Mouse (Mus musculus): Measurements from ENCODE around the gene Mosmo. TPM values are rescaled to one million over a fixed set of nuclear protein-coding genes. Genes with fewer than 3 reads are reported as not detected.

Mosmo gene
- total RNA-seq (2014; rRNA removed) (29.5 and 35.0 TPM in 2 replicates), polyA plus RNA-seq (2015; fragmentation: Nextera tagmentation; extraction: Ambion mirVana) (9.4 and 11.8 TPM in 2 replicates)

GRCm38 (mm10) chr7:120677001-120677643 lies at the start of gene Mosmo:
Mosmo (plus strand) TSS chr7:120677618.
- H3K9me3 ChIP-seq (ENCODE audit: low read length) = no peaks in the 10 kb centered on the region
- H3K27ac ChIP-seq (ENCODE audit: low read depth, low read length) = peak within 1 kb of the TSS; percentile 76
- H3K4me1 ChIP-seq (ENCODE audit: insufficient read depth) = peaks cover 17% of the 10 kb centered on the region
- no peak for TF ChIP-seq CTCF (IDR thresholded peaks at IDR 0.05; ENCODE audit: low read depth)
- no peaks in the 10 kb centered on the region for H3K36me3 ChIP-seq (ENCODE audit: insufficient read depth)
- DNase-seq (peak; percentile 78), ATAC-seq (peak; percentile 97)
- H3K4me2 ChIP-seq (ENCODE audit: low read depth) = peak within 1 kb of the TSS; percentile 83
- under 1% methylated on average over 37 of the region's 44 CpGs for WGBS
- peak within 1 kb of the TSS; percentile 87 for H3K9ac ChIP-seq
- peak within 1 kb of the TSS; percentile 92 for H3K4me3 ChIP-seq (ENCODE audit: low read depth, low read length)
- no peaks in the 10 kb centered on the region for H3K27me3 ChIP-seq (ENCODE audit: insufficient read depth, low read length)

DNA sequence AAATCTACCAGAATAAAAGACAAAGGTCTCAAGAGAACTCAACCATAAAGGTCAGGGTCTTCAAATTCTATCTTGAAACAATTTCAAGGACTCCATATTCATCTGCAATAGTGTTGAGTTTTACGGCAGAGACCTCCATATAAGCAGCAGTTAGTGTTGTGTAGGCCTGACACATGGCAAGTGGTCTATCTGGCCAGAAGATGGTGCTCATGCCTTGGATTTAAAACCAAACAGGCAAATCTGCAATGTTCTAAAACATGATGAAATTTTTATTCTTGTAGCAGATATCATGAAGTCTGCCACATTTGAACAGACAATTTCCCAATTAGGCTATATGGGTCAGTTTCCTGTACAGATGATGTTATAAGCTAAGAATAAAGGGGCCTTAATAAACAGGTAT lies 44.9 kb upstream of the Mosmo start:
- TF ChIP-seq CTCF (IDR thresholded peaks at IDR 0.05; ENCODE audit: low read depth) = peak; percentile 61
- peak; percentile 65 for DNase-seq

GRCm38 (mm10) chr7:120634301-120634700 lies 43.1 kb upstream of the Mosmo start:
- no peak for TF ChIP-seq CTCF (IDR thresholded peaks at IDR 0.05; ENCODE audit: low read depth)
- Histone ChIP-seq H3K27me3 (ENCODE audit: insufficient read depth, low read length) (no peaks in the 10 kb centered on the region), H3K9me3 (ENCODE audit: low read length) (no peaks in the 10 kb centered on the region), H3K36me3 (ENCODE audit: insufficient read depth) (0 out of 2 replicates have a peak, but pooled peaks cover under 1% of the 10 kb centered on the region), H3K4me3 (ENCODE audit: low read depth, low read length) (peak overlapping the region; percentile 98), H3K27ac (ENCODE audit: low read depth, low read length) (peak overlapping the region; percentile 92), H3K9ac (peak overlapping the region; percentile 96), H3K4me2 (ENCODE audit: low read depth) (peak overlapping the region; percentile 74), H3K4me1 (ENCODE audit: insufficient read depth) (peaks cover 14% of the 10 kb centered on the region)
- peak; percentile 3 for DNase-seq
- ATAC-seq = no peak
- 8% methylated on average over 9 of the region's 9 CpGs for WGBS

More for the DNA sequence above, 44.9 kb upstream of the Mosmo start:
- peaks cover 14% of the 10 kb centered on the region for H3K4me1 ChIP-seq (ENCODE audit: insufficient read depth)
- ATAC-seq = no peak
- no peak overlapping the region for H3K9ac ChIP-seq
- H3K9me3 ChIP-seq (ENCODE audit: low read length) = no peaks in the 10 kb centered on the region
- no peak overlapping the region for H3K4me2 ChIP-seq (ENCODE audit: low read depth)
- H3K27me3 ChIP-seq (ENCODE audit: insufficient read depth, low read length) = no peaks in the 10 kb centered on the region
- H3K36me3 ChIP-seq (ENCODE audit: insufficient read depth) = no peaks in the 10 kb centered on the region
- WGBS = 55% methylated on average over 1 of the region's 1 CpGs
- no peak overlapping the region for H3K4me3 ChIP-seq (ENCODE audit: low read depth, low read length)
- no peak overlapping the region for H3K27ac ChIP-seq (ENCODE audit: low read depth, low read length)

- H3K9me3 ChIP-seq (ENCODE audit: low read length) = no peaks in the 10 kb centered on the region
- ATAC-seq = peak; percentile 100
Measured at GRCm38 (mm10) chr7:120634711-120635361, 42.6 kb upstream of the Mosmo start, which contains the start of gene Uqcrc2. Uqcrc2 (plus strand) TSS chr7:120635176.

GRCm38 (mm10) chr7:120635362-120635781 lies 42.0 kb upstream of the Mosmo start:
- Histone ChIP-seq H3K9ac (peak overlapping the region; percentile 96), H3K27ac (ENCODE audit: low read depth, low read length) (peak overlapping the region; percentile 92), H3K4me3 (ENCODE audit: low read depth, low read length) (peak overlapping the region; percentile 98), H3K4me2 (ENCODE audit: low read depth) (peak overlapping the region; percentile 74), H3K4me1 (ENCODE audit: insufficient read depth) (peaks cover 14% of the 10 kb centered on the region), H3K27me3 (ENCODE audit: insufficient read depth, low read length) (no peaks in the 10 kb centered on the region), H3K36me3 (ENCODE audit: insufficient read depth) (peaks cover 11% of the 10 kb centered on the region), H3K9me3 (ENCODE audit: low read length) (no peaks in the 10 kb centered on the region)
- DNase-seq = no peak
- WGBS = under 1% methylated on average over 32 of the region's 32 CpGs
- peak; percentile 60 for ATAC-seq
- no peak for TF ChIP-seq CTCF (IDR thresholded peaks at IDR 0.05; ENCODE audit: low read depth)

More at GRCm38 (mm10) chr7:120634711-120635361, 42.6 kb upstream of the Mosmo start, which contains the start of gene Uqcrc2:
- peak within 1 kb of the TSS; percentile 96 for H3K9ac ChIP-seq
- WGBS = under 1% methylated on average over 45 of the region's 45 CpGs
- TF ChIP-seq CTCF (IDR thresholded peaks at IDR 0.05; ENCODE audit: low read depth) = peak; percentile 88
- peak within 1 kb of the TSS; percentile 74 for H3K4me2 ChIP-seq (ENCODE audit: low read depth)
- peaks cover 14% of the 10 kb centered on the region for H3K4me1 ChIP-seq (ENCODE audit: insufficient read depth)
- H3K27me3 ChIP-seq (ENCODE audit: insufficient read depth, low read length) = no peaks in the 10 kb centered on the region
- H3K36me3 ChIP-seq (ENCODE audit: insufficient read depth) = peaks cover 5% of the 10 kb centered on the region; the same call in 1 of the 2 replicates
- DNase-seq = peak; percentile 92
- H3K4me3 ChIP-seq (ENCODE audit: low read depth, low read length) = peak within 1 kb of the TSS; percentile 98
- H3K27ac ChIP-seq (ENCODE audit: low read depth, low read length) = peak within 1 kb of the TSS; percentile 92

GRCm38 (mm10) chr7:120635821-120636220 lies 41.6 kb upstream of the Mosmo start:
- peak; percentile 26 for TF ChIP-seq CTCF (IDR thresholded peaks at IDR 0.05; ENCODE audit: low read depth)
- under 1% methylated on average over 11 of the region's 11 CpGs for WGBS
- Histone ChIP-seq H3K4me3 (ENCODE audit: low read depth, low read length) (peak overlapping the region; percentile 98), H3K4me1 (ENCODE audit: insufficient read depth) (peaks cover 14% of the 10 kb centered on the region), H3K27me3 (ENCODE audit: insufficient read depth, low read length) (no peaks in the 10 kb centered on the region), H3K36me3 (ENCODE audit: insufficient read depth) (peaks cover 15% of the 10 kb centered on the region), H3K9me3 (ENCODE audit: low read length) (no peaks in the 10 kb centered on the region), H3K9ac (peak overlapping the region; percentile 96), H3K4me2 (ENCODE audit: low read depth) (peak overlapping the region; percentile 74), H3K27ac (ENCODE audit: low read depth, low read length) (peak overlapping the region; percentile 92; the same call in 1 of the 2 replicates)
- DNase-seq = peak; percentile 35
- ATAC-seq = no peak

DNA sequence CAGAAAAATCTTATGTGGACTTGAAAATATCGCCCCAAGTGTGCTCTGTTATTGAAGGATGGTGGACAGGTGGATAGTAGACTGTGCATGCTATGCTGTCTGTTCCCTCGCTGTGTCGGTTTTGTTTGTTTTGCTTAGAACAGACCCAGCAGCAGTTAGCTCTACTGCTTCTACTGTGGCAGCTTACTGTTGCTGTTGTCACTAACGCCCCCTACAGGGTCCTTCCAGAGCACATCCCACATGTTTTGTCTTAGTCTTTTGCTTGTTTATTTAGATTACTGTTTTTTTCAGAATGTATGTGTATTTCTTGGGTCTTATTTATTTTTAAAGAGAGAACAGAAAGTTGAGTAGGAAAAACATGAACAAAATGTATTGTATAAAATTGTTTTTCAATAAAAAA lies 34.2 kb upstream of the Mosmo start:
- H3K27me3 ChIP-seq (ENCODE audit: insufficient read depth, low read length) = no peaks in the 10 kb centered on the region
- DNase-seq (no peak), ATAC-seq (no peak)
- no peak overlapping the region for H3K9ac ChIP-seq
- no peak overlapping the region for H3K4me2 ChIP-seq (ENCODE audit: low read depth)
- TF ChIP-seq CTCF (IDR thresholded peaks at IDR 0.05; ENCODE audit: low read depth) = peak; percentile 20; the same call in 1 of the 2 replicates
- WGBS = 69% methylated on average over 4 of the region's 4 CpGs
- no peaks in the 10 kb centered on the region for H3K9me3 ChIP-seq (ENCODE audit: low read length)
- H3K27ac ChIP-seq (ENCODE audit: low read depth, low read length) = no peak overlapping the region
- H3K4me3 ChIP-seq (ENCODE audit: low read depth, low read length) = no peak overlapping the region
- peaks cover 63% of the 10 kb centered on the region for H3K36me3 ChIP-seq (ENCODE audit: insufficient read depth)
- H3K4me1 ChIP-seq (ENCODE audit: insufficient read depth) = no peaks in the 10 kb centered on the region
